Mouse (Mus musculus): ENCODE data around the gene Lmx1a.

DNA sequence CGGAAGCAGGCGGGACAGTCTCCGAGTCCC is at the start of gene Lmx1a:
- TF ChIP-seq POLR2A (IDR thresholded peaks at IDR 0.05; ENCODE audit: borderline replicate concordance, low read depth, low read length) (no peak), CTCF (IDR thresholded peaks at IDR 0.05; ENCODE audit: low read depth, low read length) (no peak)

Data from bone marrow macrophage, adult 2 months (primary cell).